Mouse (Mus musculus): ENCODE measurements around the gene Isg20l2.

GRCm38 (mm10) chr3:87903821-87904220, 26.3 kb upstream of the Isg20l2 start:
- TF ChIP-seq CTCF (IDR thresholded peaks at IDR 0.05; ENCODE audit: low read depth, low read length), result no peak
- no peak for TF ChIP-seq TAL1 (conservative IDR thresholded peaks at IDR 0.05; ENCODE audit: low read depth, low read length)
- TF ChIP-seq GATA1 (IDR thresholded peaks at IDR 0.05; ENCODE audit: borderline replicate concordance, low read length), result no peak

Measured in G1E (cell line).